Mouse (Mus musculus): Measurements from ENCODE around the gene Cbln1.

DNA sequence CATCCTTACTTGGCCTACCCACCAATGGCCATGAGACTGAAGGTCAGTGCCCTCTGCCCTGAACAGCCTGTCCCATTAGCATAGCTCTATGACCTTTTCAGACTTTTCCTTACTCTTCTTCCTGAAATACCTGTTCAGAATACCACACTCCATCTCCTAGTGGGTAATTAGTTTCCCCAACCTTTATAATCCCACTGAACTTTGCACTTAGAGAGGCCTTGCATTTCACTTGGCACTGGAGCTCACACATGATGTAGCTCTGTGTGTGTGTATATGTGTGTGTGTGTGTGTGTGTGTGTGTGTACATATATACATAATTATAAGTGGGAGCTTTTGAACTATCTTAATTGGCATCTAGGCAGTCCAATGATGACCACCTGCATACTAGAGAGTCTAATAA lies 45.2 kb downstream of the Cbln1 start:
- TF ChIP-seq CTCF (IDR thresholded peaks at IDR 0.05; ENCODE audit: control insufficient read depth, insufficient read depth, insufficient read length) = no peak
- TF ChIP-seq USF1 (IDR thresholded peaks at IDR 0.05; ENCODE audit: low read depth) = no peak
- no peak for TF ChIP-seq MAX (IDR thresholded peaks at IDR 0.05)
- no peak for TF ChIP-seq CEBPB (IDR thresholded peaks at IDR 0.05; ENCODE audit: low read depth)

Measured in C2C12 (cell line).